Mouse (Mus musculus): Measurements from ENCODE around the gene Olfr1368. TPM values are rescaled to one million over a fixed set of nuclear protein-coding genes. Genes with fewer than 3 reads are reported as not detected.
A peak's percentile ranks its signal among the peaks of the same experiment; 100 is the strongest.

Gene Olfr1368
- not detected in 2 replicates for polyA plus RNA-seq (2015; fragmentation: Nextera tagmentation; extraction: Ambion mirVana)

DNA sequence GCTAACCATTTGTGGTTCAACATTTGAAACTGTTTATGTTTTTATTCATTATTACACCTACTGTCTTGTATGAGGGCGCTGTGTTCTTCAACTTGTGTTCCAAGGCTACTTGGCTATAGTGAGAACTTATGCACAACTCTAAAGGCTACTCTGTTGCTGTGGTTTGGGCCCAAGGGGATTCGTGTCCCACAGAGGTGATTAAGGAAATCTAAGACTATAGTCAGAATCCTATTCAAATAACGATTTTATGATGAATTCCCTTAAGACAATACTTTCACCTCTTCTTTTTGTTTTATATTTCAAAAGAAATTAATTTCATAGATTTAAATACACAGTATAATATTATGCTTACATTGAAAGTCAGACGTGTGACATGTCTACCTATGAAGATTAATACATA lies at the start of gene Olfr1368:
Gene Olfr1368, minus strand, starts transcription at position 101 of the 400 bp plus-strand sequence.
- Histone ChIP-seq H3K4me2 (no peak within 1 kb of the TSS), H3K9ac (no peak within 1 kb of the TSS), H3K27me3 (no peaks in the 10 kb centered on the region), H3K36me3 (no peaks in the 10 kb centered on the region), H3K4me1 (replicated peaks) (no peaks in the 10 kb centered on the region), H3K9me3 (replicated peaks) (no peaks in the 10 kb centered on the region), H3K4me3 (replicated peaks) (no peak within 1 kb of the TSS), H3K27ac (no peak within 1 kb of the TSS)
- no peak for DNase-seq
- ATAC-seq (ENCODE audit: low read depth): no peak
- 40% methylated on average over 4 of the region's 4 CpGs for WGBS (ENCODE audit: insufficient replicate concordance)

DNA sequence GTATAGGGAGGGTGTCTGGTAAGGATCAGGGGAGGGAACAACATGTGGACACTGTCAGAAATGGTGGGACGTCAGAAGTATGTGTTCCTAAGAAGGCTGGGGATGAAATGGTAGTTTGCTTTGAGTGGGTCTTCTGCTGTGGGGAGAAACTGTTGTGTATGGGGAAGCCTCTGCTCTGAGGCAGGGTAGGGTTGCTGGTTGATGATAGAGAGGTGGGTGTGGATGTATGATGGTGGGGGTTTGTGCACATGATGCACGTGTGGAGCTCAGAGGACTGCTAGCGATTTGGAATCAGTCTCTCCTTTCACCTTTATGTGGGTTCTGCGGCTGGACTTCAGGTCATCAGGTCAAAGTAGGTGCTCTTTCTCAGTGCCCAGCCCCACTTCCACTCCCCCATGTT lies 39.9 kb upstream of the Olfr1368 start:
- Histone ChIP-seq H3K9me3 (replicated peaks) (no peaks in the 10 kb centered on the region), H3K9ac (peak overlapping the region; percentile 17; the same call in 1 of the 2 replicates), H3K4me2 (no peak overlapping the region), H3K27ac (no peak overlapping the region), H3K4me1 (replicated peaks) (peaks cover 42% of the 10 kb centered on the region), H3K4me3 (replicated peaks) (no peak overlapping the region), H3K27me3 (no peaks in the 10 kb centered on the region), H3K36me3 (peaks cover 90% of the 10 kb centered on the region)
- WGBS (ENCODE audit: insufficient replicate concordance): 78% methylated on average over 4 of the region's 4 CpGs
- ATAC-seq (ENCODE audit: low read depth) (no peak), DNase-seq (no peak)

DNA sequence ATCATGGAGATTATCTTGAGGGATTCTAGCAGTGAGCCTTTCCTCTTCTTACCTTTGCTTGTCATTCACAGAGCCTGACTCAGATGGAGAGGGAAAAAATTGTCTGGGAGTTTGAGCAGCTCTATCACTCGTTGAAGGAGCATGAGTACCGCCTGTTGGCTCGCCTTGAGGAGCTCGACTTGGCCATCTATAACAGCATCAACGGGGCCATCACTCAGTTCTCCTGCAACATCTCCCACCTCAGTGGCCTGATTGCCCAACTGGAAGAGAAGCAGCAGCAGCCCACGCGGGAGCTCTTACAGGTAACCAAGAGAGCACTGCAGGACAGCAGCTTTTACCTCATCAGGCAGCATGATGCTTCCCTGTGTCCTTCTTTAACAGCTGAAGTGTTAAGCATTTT lies 38.0 kb upstream of the Olfr1368 start:
- DNase-seq (no peak), ATAC-seq (ENCODE audit: low read depth) (no peak)
- WGBS (ENCODE audit: insufficient replicate concordance): 86% methylated on average over 7 of the region's 7 CpGs
- Histone ChIP-seq H3K9me3 (replicated peaks) (no peaks in the 10 kb centered on the region), H3K4me3 (replicated peaks) (0 out of 2 replicates have a peak overlapping the region, but pooled peaks have one; percentile 6), H3K4me1 (replicated peaks) (peaks cover 50% of the 10 kb centered on the region), H3K27me3 (no peaks in the 10 kb centered on the region), H3K27ac (no peak overlapping the region; the same call in 1 of the 2 replicates), H3K9ac (0 out of 2 replicates have a peak overlapping the region, but pooled peaks have one; percentile 17), H3K36me3 (peaks cover 71% of the 10 kb centered on the region), H3K4me2 (no peak overlapping the region)

DNA sequence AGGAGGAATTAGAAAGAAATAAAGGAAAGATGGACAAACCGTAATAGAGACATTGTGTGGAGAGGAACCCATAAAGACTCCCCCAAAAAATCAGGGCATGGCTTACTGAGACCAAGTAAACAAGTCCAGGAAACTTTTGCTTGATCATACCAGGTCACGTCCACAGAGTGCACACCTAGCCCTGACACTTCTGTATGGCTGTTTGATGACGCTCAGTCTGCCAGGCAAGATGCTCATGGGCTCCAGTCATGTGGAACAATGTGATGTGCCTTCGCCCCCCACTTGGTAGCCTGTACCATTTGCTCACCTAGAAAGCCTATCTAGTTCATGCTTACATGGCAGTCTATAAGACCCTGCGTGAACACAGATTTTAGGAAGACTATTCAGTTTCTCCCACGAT lies 37.4 kb upstream of the Olfr1368 start:
- Histone ChIP-seq H3K9me3 (replicated peaks) (no peaks in the 10 kb centered on the region), H3K4me3 (replicated peaks) (no peak overlapping the region), H3K27ac (no peak overlapping the region), H3K27me3 (no peaks in the 10 kb centered on the region), H3K36me3 (peaks cover 65% of the 10 kb centered on the region), H3K4me1 (replicated peaks) (peaks cover 56% of the 10 kb centered on the region), H3K4me2 (0 out of 2 replicates have a peak overlapping the region, but pooled peaks have one; percentile 5), H3K9ac (0 out of 2 replicates have a peak overlapping the region, but pooled peaks have one; percentile 17)
- WGBS (ENCODE audit: insufficient replicate concordance): 88% methylated on average over 6 of the region's 6 CpGs
- no peak for ATAC-seq (ENCODE audit: low read depth)
- no peak for DNase-seq

DNA sequence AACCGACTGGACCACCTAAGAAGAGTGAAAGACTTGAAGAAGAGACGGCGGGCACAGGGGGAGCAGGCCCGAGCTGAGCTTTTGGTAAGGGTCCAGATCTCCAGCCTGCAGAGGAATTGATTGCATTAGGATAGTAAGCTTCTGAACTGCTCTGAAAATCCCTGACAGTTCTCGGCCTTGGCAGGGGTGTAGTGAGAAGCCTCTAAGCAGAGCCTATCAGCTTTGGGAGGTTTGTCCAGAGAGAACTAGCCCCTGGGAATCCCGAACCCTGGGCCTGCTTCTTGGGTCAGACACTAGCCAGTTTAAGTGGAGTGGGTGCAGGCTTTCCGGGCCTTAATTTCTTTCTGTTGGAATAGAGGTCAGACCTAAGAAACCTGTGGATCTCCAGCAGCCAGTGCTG lies 36.3 kb upstream of the Olfr1368 start:
- no peak for DNase-seq
- Histone ChIP-seq H3K4me2 (peak overlapping the region; percentile 94), H3K36me3 (peaks cover 55% of the 10 kb centered on the region), H3K9me3 (replicated peaks) (no peaks in the 10 kb centered on the region), H3K27ac (peak overlapping the region; percentile 26; the same call in 1 of the 2 replicates), H3K4me3 (replicated peaks) (peak overlapping the region; percentile 92), H3K4me1 (replicated peaks) (peaks cover 62% of the 10 kb centered on the region), H3K9ac (peak overlapping the region; percentile 98), H3K27me3 (no peaks in the 10 kb centered on the region)
- WGBS (ENCODE audit: insufficient replicate concordance): 75% methylated on average over 7 of the region's 7 CpGs
- ATAC-seq (ENCODE audit: low read depth): no peak

DNA sequence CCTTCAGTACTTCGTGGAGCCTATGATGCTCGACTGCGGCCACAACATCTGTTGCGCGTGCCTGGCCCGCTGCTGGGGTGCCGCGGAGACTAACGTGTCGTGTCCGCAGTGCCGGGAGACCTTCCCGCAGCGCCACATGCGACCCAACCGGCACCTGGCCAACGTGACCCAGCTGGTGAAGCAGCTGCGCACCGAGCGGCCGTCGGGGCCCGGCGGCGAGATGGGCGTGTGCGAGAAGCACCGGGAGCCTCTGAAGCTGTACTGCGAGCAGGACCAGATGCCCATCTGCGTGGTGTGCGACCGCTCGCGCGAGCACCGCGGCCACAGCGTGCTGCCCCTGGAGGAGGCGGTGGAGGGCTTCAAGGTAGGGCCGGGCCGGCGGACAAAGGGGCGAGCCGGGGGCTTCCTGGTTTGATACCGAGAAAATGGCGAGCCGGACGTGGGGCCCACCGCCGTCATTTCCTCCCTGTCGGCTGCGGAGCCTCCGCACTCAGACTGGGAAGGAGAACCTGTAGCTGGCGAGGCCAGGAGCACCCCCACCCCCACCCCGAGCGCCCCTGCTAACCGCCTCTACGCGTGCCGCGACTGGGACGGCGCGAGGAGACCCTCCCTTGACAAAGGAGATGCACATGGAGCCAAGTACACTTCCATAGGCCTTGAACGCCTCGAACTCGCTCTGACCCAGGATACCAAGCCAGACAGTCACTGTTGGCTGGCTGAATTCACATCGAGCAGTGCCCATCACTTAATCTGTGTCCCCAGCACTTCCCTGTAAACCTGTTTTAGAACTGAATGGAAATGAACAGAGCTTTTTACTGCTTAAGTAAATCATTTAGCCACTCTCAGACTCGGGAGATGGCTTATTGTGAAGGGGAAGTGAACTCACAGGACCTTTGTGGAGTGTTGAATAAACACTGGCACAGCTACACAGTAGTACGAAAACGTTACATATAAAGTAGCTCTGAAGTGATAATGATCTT lies 35.2 kb upstream of the Olfr1368 start:
- WGBS (ENCODE audit: insufficient replicate concordance): under 1% methylated on average over 71 of the region's 71 CpGs
- peak overlapping the region; percentile 98 for H3K9ac ChIP-seq
- peaks cover 62% of the 10 kb centered on the region for H3K4me1 ChIP-seq (replicated peaks)
- no peaks in the 10 kb centered on the region for H3K27me3 ChIP-seq
- no peaks in the 10 kb centered on the region for H3K9me3 ChIP-seq (replicated peaks)
- H3K4me3 ChIP-seq (replicated peaks): peak overlapping the region; percentile 92
- peak; percentile 50 for DNase-seq
- peak; percentile 52 for ATAC-seq (ENCODE audit: low read depth)
- peak overlapping the region; percentile 94 for H3K4me2 ChIP-seq
- H3K36me3 ChIP-seq: peaks cover 43% of the 10 kb centered on the region
- H3K27ac ChIP-seq: peak overlapping the region; percentile 97

DNA sequence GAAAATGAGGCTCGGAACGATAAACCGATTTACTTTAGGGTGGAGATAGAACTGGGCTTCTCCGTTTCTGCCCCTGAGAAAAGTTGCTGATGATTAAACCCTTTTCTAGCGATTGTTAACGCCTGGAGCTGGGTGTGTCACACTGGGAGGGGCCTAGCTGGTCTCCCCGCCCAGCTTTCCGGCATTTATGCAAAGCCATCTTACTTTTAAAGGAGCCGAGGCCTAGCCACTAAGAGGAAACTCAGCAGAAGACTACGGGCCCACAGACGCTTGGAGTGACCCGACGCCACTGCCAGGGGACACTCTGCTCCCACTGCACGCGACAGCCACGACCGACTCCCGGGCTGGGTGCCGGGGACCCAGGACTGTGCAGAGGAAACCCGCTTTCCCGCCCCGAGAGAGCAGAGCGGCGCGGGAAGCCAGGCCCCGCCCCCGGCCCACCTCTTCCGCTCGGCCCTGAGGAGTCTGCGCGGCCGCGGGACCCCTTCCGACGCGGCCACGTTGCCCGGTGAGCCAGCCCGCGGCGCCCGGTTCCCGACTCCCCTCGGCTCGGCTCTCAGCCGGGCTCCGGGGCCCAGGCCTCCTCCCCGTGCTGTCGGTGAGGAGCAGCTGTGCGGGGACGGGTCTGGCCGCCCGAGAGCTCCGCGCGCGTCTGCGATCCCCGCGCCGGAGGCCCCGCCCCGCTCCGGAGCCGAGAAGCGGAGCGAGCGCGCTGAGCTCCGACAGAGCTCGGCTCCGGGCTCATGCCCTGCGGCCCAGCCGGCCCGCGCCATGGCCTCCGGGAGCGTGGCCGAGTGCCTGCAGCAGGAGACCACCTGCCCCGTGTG lies 34.3 kb upstream of the Olfr1368 start:
- Histone ChIP-seq H3K9ac (peak overlapping the region; percentile 98), H3K4me3 (replicated peaks) (peak overlapping the region; percentile 92), H3K4me1 (replicated peaks) (peaks cover 53% of the 10 kb centered on the region), H3K4me2 (peak overlapping the region; percentile 94), H3K9me3 (replicated peaks) (no peaks in the 10 kb centered on the region), H3K27ac (peak overlapping the region; percentile 97), H3K36me3 (peaks cover 34% of the 10 kb centered on the region), H3K27me3 (no peaks in the 10 kb centered on the region; the same call in 1 of the 2 replicates)
- DNase-seq (peak; percentile 91), ATAC-seq (ENCODE audit: low read depth) (peak; percentile 93)
- under 1% methylated on average over 79 of the region's 80 CpGs for WGBS (ENCODE audit: insufficient replicate concordance)

DNA sequence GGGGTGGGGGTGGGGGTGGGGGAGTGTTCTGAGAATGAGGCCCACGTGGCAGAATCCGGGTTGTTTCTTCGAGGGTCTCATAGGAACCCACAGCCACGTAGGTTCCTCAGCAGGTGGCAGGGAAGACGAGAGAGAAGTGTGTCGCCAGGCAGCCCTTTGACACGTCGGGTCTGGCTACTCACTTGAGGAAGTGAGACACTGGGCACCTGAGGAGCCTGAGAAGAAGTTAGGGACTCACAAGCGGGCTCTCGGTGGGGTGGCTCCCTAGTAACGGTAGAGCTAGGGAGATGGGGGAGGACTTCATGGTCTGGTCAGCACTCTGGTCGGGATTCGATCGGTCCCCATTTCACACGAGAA lies 33.7 kb upstream of the Olfr1368 start, which contains the start of gene Trim27:
Gene Trim27, plus strand, starts transcription at position 79 of the 357 bp plus-strand sequence.
- peak within 1 kb of the TSS; percentile 94 for H3K4me2 ChIP-seq
- H3K4me1 ChIP-seq (replicated peaks): peaks cover 52% of the 10 kb centered on the region
- ATAC-seq (ENCODE audit: low read depth) (peak; percentile 49), DNase-seq (no peak)
- no peaks in the 10 kb centered on the region; the same call in 1 of the 2 replicates for H3K27me3 ChIP-seq
- H3K4me3 ChIP-seq (replicated peaks): peak within 1 kb of the TSS; percentile 92
- under 1% methylated on average over 15 of the region's 15 CpGs for WGBS (ENCODE audit: insufficient replicate concordance)
- H3K9me3 ChIP-seq (replicated peaks): no peaks in the 10 kb centered on the region
- peak within 1 kb of the TSS; percentile 98 for H3K9ac ChIP-seq
- peaks cover 28% of the 10 kb centered on the region for H3K36me3 ChIP-seq
- H3K27ac ChIP-seq: peak within 1 kb of the TSS; percentile 97

DNA sequence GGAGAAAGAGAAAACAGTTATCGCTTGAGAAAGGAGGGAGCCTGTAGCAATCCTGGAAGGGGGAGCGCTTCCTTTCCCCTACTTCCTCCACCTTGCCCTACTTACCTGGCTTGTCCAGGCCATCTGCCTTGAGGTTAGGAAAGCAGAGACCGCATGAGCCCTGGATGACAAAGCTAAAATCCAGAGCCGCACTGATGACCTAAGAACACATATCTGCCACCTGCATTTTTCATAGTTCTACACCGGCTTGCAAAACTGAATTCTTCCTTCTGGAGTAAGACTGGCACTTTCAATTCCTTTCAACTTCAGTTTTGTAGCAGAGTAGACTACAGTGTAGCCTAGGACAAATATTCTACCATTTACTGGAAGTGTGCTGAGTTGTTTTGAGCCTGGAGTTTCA lies 32.7 kb upstream of the Olfr1368 start:
- peak overlapping the region; percentile 97 for H3K27ac ChIP-seq
- peak overlapping the region; percentile 94 for H3K4me2 ChIP-seq
- ATAC-seq (ENCODE audit: low read depth) (no peak), DNase-seq (no peak)
- WGBS (ENCODE audit: insufficient replicate concordance): 69% methylated on average over 5 of the region's 5 CpGs
- H3K4me3 ChIP-seq (replicated peaks): peak overlapping the region; percentile 92; the same call in 1 of the 2 replicates
- H3K4me1 ChIP-seq (replicated peaks): peaks cover 51% of the 10 kb centered on the region
- no peaks in the 10 kb centered on the region; the same call in 1 of the 2 replicates for H3K27me3 ChIP-seq
- peaks cover 18% of the 10 kb centered on the region for H3K36me3 ChIP-seq
- H3K9me3 ChIP-seq (replicated peaks): no peaks in the 10 kb centered on the region
- peak overlapping the region; percentile 98 for H3K9ac ChIP-seq

DNA sequence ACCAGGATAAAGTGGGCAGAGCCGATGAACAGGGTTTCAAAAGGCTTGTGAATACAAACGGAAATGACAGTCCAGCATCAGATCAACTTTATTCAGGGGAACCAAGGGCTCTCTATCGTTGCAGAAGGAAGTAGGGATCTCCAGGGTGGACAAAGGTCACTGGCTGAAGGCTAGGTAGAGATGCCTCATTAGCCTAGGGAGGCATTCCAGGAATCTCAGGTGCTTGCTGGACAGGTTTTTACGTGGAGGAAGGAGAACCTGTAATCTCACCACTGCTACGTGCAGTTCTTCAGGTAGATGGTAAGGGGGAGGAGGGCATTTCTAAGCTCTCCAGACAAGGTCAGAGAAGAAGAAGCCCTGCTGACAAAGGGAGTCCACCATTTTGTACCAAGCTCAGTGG lies 32.0 kb upstream of the Olfr1368 start:
- H3K36me3 ChIP-seq: peaks cover 11% of the 10 kb centered on the region
- H3K27me3 ChIP-seq: no peaks in the 10 kb centered on the region; the same call in 1 of the 2 replicates
- ATAC-seq (ENCODE audit: low read depth) (no peak), DNase-seq (no peak)
- no peak overlapping the region for H3K4me2 ChIP-seq
- H3K4me1 ChIP-seq (replicated peaks): peaks cover 50% of the 10 kb centered on the region
- no peaks in the 10 kb centered on the region for H3K9me3 ChIP-seq (replicated peaks)
- no peak overlapping the region for H3K9ac ChIP-seq
- 57% methylated on average over 5 of the region's 5 CpGs for WGBS (ENCODE audit: insufficient replicate concordance)
- H3K4me3 ChIP-seq (replicated peaks): no peak overlapping the region
- H3K27ac ChIP-seq: no peak overlapping the region

DNA sequence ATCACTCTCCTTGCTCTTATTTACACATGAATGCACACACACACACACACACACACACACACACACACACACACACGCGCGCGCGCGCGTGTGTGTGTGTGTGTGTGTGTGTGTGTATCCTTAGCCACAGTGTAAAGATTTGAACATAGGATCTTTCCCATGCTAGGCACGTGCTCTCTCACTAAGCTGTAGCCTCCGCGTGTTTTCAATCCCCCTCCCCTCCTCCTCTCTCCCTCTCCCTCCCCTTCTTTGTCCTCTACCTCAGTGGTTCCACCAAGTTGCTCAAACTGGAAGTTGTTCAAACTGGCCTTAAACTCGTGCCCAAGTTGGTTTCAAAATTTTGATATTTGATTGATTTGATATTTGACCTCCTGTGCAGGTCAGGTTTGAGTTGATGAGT lies 31.1 kb upstream of the Olfr1368 start:
- Histone ChIP-seq H3K4me1 (replicated peaks) (peaks cover 46% of the 10 kb centered on the region), H3K4me2 (no peak overlapping the region), H3K27ac (no peak overlapping the region), H3K36me3 (peaks cover 2% of the 10 kb centered on the region), H3K27me3 (no peaks in the 10 kb centered on the region; the same call in 1 of the 2 replicates), H3K4me3 (replicated peaks) (no peak overlapping the region), H3K9ac (no peak overlapping the region), H3K9me3 (replicated peaks) (no peaks in the 10 kb centered on the region)
- ATAC-seq (ENCODE audit: low read depth) (no peak), DNase-seq (no peak)
- 81% methylated on average over 11 of the region's 11 CpGs for WGBS (ENCODE audit: insufficient replicate concordance)
